Mouse (Mus musculus) mouse trophoblast stem cell (cell line): ENCODE measurements around the gene Upk2.
"Not testable (repeated sequence)": the region's sequence is repeated elsewhere in the genome, so short reads cannot be mapped to it uniquely, and the experiment has no call there.

Experiments used
- in situ Hi-C, 2 experiments: fragments of 300-500 bp; cut with MseI, MboI; formaldehyde crosslinking; loops; 2 replicates in 1 of 2; 3 replicates in 1 of 2; pipeline ENCODE4 v1.15.1; 2025

Upk2 gene

GRCm38 (mm10) chr9:44468224-44468623, 13.4 kb upstream of the Upk2 start:
- in situ Hi-C loops, result no loop called here

- in situ Hi-C loops, result no loop called here
Observed at GRCm38 (mm10) chr9:44461950-44462349, 7.2 kb upstream of the Upk2 start.

- in situ Hi-C loops, result no loop called here
Observed at GRCm38 (mm10) chr9:44457035-44457742, 2.4 kb upstream of the Upk2 start.

- in situ Hi-C loops, result no loop called here
Observed at GRCm38 (mm10) chr9:44454132-44454890, 465 bp downstream of the Upk2 start.

- in situ Hi-C loops, result no loop called here
Observed at GRCm38 (mm10) chr9:44450387-44450786, 4.4 kb downstream of the Upk2 start.

- in situ Hi-C loops, result not testable (repeated sequence)
Observed at GRCm38 (mm10) chr9:44444402-44445025, 10.3 kb downstream of the Upk2 start.

- in situ Hi-C loops, result no loop called here
Observed at GRCm38 (mm10) chr9:44440961-44441360, 13.8 kb downstream of the Upk2 start, which contains the start of gene Foxr1. Foxr1 (minus strand) TSS chr9:44441136.

GRCm38 (mm10) chr9:44435747-44436146, 19.0 kb downstream of the Upk2 start:
- in situ Hi-C loops, result no loop called here

GRCm38 (mm10) chr9:44432577-44433185, 22.1 kb downstream of the Upk2 start:
- in situ Hi-C loops, result no loop called here

GRCm38 (mm10) chr9:44423576-44423975, 31.2 kb downstream of the Upk2 start:
- in situ Hi-C loops, result no loop called here

GRCm38 (mm10) chr9:44420280-44420898, 34.4 kb downstream of the Upk2 start:
- in situ Hi-C loops, result no loop called here

GRCm38 (mm10) chr9:44419730-44420129, 35.0 kb downstream of the Upk2 start:
- in situ Hi-C loops, result not testable (repeated sequence)

GRCm38 (mm10) chr9:44418519-44419385, 36.0 kb downstream of the Upk2 start, which contains the start of gene Ccdc84:
Ccdc84 (minus strand) TSS chr9:44418569.
- in situ Hi-C loops, result no loop called here

GRCm38 (mm10) chr9:44417892-44418363, 36.8 kb downstream of the Upk2 start:
- in situ Hi-C loops, result no loop called here

GRCm38 (mm10) chr9:44417156-44417891, 37.5 kb downstream of the Upk2 start:
- in situ Hi-C loops, result no loop called here

- in situ Hi-C loops, result no loop called here
Observed at GRCm38 (mm10) chr9:44412781-44413180, 42.0 kb downstream of the Upk2 start.

- in situ Hi-C loops, result no loop called here
Observed at GRCm38 (mm10) chr9:44412306-44412705, 42.5 kb downstream of the Upk2 start.

- in situ Hi-C loops, result no loop called here
Observed at GRCm38 (mm10) chr9:44411601-44412130, 43.1 kb downstream of the Upk2 start.

- in situ Hi-C loops, result no loop called here
Observed at GRCm38 (mm10) chr9:44410647-44411336, 44.0 kb downstream of the Upk2 start.
